Mouse (Mus musculus) MEL-GATA-1-ER (cell line): Measurements from ENCODE around the gene Ms4a15.

Experiments used
- DNase-seq: peaks from one replicate; pipeline ENCODE4 v3.0.0-alpha.2; 2012; ENCODE audit warnings: low read depth; ENCODE audit errors: extremely low read depth

Ms4a15 gene

GRCm38 (mm10) chr19:10993150-10993549 is at the start of gene Ms4a15:
Gene Ms4a15 (minus strand): TSS chr19:10993250.
- no peak for DNase-seq

GRCm38 (mm10) chr19:11037570-11037969 is 44.5 kb upstream of the Ms4a15 start:
- no peak for DNase-seq

GRCm38 (mm10) chr19:11022382-11022781 is 29.3 kb upstream of the Ms4a15 start:
- DNase-seq: no peak

DNA sequence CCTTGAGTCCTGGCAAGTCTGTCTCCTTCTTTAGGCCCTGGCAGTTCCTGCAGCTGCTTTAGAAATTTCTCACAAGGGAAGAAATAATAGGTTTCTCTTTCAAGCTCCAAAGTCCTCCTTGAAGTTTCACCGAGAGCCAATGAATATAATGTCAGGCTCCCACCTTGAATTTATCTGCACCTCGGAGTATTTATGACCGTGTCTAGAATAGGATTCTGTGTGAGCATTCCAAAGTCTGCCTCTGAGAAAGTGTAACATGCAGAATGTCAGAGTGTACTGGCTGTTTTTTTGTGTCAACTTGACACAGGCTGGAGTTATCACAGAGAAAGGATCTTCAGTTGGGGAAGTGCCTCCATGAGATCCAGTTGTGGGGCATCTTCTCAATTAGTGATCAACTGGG is 24.8 kb upstream of the Ms4a15 start, which contains the start of gene Ms4a18:
Ms4a18 (minus strand) TSS at position 141 of the 400 bp plus-strand sequence.
- no peak for DNase-seq

- DNase-seq: no peak
These were observed 24.2 kb upstream of the Ms4a15 start for GRCm38 (mm10) chr19:11017251-11017650.

- DNase-seq: no peak
These were observed 22.9 kb upstream of the Ms4a15 start for GRCm38 (mm10) chr19:11015998-11016397.

DNA sequence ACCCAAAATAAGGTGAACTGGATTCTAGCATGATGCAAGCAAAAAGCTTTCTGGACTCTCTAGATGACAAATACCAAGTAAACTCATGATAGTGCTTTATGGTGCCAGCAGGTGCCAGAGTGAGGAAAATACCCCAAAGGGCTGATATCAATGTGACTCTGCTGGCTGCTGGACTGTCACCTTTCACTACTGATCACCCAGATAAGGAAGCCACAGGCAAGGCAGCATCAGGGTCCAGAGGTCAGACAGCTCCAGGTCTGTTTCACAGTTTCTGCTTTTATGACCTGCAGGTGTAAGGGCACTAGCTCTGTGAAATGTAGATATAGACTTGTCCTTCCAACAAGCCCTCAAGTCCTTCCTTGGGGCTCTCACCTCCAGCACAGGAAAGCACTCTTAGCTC is 22.4 kb upstream of the Ms4a15 start:
- no peak for DNase-seq

DNA sequence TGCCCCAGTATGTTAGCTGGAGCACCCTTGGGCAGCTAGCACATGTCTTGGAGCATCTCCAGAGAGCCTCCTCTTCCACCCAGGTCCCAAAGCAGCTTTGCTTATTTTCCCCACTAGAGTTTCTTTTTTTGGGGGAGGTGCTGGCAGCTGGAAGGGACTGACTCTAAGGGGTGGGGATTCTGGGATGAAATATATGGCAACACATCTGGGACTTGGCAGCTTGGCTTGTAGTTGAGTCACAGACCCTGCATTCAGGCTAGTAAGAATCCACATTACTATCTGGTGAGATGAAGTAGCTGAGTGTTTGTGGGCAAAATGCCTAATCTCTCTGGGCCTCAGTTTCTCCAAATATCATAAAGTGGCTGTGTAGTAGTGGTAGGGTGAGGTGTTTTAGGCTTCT is 1.1 kb downstream of the Ms4a15 start:
- DNase-seq: no peak

DNA sequence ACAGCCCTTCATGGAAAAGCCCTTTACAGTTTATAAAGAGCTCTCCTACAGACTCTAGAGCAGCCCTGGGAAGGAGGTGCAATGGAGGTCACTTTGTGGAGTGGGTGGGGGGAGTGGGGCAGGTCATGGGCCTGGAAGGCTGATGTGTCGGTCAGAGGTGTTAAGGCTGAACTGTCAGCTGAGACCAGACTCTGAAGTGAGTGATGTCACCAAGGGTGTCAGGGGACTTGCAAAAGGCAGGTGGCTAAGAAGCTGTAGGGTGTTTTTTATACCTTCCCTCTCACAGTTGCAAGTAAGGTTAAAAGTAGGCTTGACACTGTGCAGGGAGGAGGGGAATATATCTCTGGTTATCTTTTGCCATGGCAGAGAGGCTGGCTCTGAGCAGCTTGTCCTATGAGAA is 2.3 kb downstream of the Ms4a15 start:
- DNase-seq: no peak

GRCm38 (mm10) chr19:10988563-10988962 is 4.5 kb downstream of the Ms4a15 start:
- no peak for DNase-seq

DNA sequence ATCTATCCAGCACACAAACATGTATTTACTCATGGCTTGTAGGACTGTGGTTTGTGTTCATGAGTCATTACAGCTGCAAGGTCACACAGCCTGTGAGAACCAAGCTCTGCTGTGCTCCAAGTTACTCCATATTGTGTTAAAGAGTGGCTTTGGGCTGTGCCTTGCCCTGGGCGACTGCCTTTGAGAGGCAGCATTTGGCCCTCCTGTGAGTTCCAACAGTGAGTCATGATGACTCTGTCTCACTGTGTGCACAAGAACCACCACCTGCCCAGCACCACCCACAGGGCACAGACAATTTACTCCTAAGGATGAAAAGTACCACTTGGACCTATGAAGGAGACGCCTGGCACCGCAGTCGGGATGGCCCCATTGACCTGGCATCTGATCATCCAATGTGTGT is 7.2 kb downstream of the Ms4a15 start:
- no peak for DNase-seq

DNA sequence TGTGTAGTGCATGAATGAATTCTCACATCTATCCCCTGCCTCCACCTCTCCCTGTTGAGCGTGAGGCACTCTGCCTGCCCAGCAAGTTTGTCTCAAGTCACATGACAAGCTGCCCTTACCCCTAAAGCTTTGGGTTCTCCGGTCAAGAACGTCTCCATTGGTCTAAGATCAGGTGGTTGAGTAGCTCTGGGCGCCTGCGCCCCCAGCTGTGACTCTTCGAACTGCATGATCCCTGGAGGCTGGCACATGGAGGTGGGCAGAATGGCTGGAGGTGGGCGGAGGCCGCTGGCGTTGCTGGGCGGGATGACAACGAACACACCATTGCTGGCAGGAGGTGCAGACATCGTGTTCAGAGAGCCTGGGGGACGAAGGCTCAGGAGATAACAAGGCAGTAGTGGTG is 8.5 kb downstream of the Ms4a15 start:
- DNase-seq: no peak

- no peak for DNase-seq
These were observed 9.9 kb downstream of the Ms4a15 start for GRCm38 (mm10) chr19:10983146-10983545.

DNA sequence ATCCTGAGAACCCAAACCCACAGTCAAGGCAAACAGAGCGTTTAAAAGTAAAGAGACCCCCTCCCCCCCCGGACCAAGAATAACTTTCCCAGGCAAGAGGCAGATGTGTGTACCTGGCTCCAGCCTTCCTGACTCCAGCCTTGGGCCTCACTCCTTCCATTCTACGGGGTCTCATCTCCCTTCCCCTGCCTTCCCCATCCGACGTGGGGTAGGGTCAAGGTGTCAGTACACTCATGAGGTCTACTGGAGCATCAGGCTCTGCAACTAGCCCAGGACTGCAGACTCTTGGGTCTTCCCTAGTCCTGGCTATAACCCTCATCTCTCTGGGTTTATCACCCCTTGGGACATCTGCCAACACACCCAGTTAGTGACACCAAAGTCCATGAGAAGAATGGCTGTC is 12.8 kb downstream of the Ms4a15 start:
- DNase-seq: no peak

GRCm38 (mm10) chr19:10979184-10980168 is 13.6 kb downstream of the Ms4a15 start:
- DNase-seq: peak; percentile 93

DNA sequence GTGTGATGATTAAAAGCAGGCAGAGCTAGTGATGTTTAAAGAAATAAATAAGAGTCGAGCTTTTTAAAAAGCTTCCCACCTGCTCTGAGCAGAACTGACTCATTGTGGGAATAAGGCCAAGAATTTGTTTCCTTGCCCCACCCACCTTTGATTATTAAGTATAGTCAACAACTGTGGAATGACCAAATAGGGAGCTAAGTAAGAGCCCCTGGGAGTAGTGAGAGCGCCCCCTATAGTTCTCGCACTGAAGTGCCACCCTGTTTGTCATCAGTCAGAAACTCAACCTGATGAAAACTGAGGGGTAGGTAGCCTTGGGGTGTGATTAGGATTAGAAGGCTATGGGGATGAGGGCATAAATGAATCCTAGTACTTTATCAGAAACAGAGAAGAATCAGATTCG is 16.7 kb downstream of the Ms4a15 start:
- peak; percentile 41 for DNase-seq

- DNase-seq: no peak
These were observed 17.9 kb downstream of the Ms4a15 start for GRCm38 (mm10) chr19:10975187-10975586.

GRCm38 (mm10) chr19:10974238-10974865 is 18.7 kb downstream of the Ms4a15 start, which contains the start of gene Ms4a10:
Gene Ms4a10 (minus strand): TSS chr19:10974670.
- DNase-seq: no peak

DNA sequence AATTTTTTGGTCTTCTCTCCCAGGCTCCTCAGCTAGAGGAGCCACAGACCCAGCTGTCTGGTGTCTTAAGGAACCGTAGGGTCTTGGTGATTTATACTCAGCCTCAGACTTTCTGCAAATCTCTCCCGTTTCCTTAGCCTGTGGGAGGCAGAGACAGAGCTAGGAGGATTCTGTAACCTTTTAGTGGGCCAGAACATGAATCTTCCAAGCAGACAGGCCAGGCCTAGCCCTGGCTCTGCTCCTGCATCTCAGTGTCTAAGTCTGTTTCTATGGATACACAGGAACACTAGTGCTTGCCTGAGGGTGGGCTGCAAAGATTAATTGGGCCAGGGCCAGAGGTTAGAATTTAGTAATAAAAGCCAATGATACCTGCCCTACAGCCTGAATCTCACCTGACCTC is 19.9 kb downstream of the Ms4a15 start:
- no peak for DNase-seq

GRCm38 (mm10) chr19:10972660-10973059 is 20.4 kb downstream of the Ms4a15 start:
- no peak for DNase-seq

DNA sequence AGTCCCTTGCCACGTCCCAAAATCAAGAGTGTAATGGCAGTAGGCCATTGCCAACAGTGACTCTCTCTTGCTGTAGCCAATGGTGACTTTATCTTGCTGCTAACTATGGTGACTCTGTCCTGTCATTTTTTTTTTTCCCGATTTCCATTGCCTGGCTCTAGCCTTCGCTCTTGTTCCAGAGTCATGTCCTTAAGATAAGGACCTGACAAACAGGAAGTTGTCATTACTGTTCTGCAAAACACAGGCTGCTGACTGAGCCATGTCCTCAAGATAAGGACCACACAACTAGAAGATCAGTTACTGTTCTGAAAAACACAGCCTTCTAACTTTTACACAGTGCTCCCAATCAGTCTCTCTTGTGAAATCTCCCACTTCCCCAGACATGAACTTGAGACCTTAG is 22.6 kb downstream of the Ms4a15 start:
- peak; percentile 77 for DNase-seq

DNA sequence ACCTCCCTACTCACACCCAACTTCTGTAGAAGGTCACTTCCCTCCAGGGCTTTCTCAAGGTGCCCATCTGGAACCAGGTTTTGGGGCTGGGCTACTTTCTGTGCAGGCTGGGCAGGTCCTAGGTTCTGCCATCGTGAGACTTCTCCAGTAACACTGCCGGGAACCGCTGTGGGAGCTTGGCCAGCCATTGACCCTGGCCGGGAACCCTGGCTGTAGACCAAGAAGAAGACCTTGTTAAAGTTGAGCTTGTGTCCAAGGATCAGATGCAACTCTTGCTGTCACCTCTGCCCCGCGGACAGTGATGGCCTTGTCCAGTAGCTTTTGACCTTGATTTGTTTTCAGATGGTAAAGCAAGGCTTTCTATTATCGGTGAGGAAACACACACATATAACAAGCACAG is 24.5 kb downstream of the Ms4a15 start:
- DNase-seq: no peak
